ENCODE assay signal across 8 mouse cellular contexts in the genomic region with DNA sequence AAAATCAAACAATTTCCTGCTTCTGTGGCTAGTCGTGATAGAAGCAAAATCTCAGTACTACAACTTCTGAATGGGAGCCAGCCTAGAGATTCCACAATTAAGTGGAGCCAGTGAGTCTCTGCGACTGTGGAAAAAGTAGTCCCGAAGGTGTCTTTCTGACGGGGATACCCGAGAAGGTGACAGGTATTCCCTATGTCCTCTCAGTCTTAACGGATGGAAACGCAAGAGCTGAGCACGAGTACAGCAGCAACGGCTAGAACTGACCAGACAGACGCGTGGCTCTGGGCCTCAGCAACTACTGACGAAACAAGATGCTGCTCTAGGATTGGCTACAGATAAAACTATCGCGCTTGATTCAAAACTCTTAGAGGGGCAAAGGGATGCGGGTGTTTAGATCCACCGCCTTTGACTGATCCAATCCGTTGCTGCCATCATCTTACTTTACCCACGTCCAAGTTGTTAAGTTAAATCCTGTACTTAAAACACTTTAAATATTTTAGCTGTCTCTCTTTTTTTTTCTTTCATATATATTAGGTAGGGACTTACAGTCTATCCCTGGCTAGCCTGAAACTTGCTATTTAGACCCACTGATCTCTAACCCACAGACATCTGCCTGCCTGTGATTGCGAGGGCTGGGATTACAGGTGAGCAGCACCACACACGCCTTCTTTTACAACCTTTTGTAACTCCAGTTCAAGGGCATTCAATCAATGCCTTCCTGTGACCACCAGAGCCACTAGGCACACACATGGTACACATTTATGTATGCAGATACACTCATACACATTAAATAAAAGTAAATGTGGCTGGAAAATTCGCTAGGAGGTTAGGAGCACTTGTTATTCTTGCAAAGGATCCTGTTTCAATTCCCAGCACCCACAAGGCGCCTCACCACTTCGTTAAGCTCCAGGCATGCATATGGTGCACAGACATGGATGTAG. TPM values are rescaled to one million over a fixed set of nuclear protein-coding genes. Genes with fewer than 3 reads are reported as not detected.
A peak's percentile ranks its signal among the peaks of the same experiment; 100 is the strongest.
DNase-seq lines count a peak whose midpoint lies in the region; ATAC-seq lines count a peak whose summit lies in the region.

A gene (minus strand): TSS at position 220 of the 941 bp plus-strand sequence.

- DNase-seq in NIH3T3 (ENCODE audit: low read depth), result peak; percentile 92
- peak; percentile 86 for DNase-seq in cerebellum, adult 9-11 months
- DNase-seq in frontal cortex, postnatal 10 days (ENCODE audit: low spot score in 2 of 2), result peak; percentile 65 to 78
- peak; percentile 86 to 90 for DNase-seq in layer of hippocampus, postnatal 14 days (ENCODE audit: low spot score in 2 of 2)
- peak; percentile 83 for DNase-seq in lung, postnatal 14 days
- DNase-seq in retina, adult 2 months (ENCODE audit: low read depth, low spot score), result peak; percentile 65
- peak; percentile 72 to 73 for DNase-seq in thymus, postnatal 36 days

- peak within 1 kb of the TSS; percentile 67 for H3K4me2 ChIP-seq in hindbrain, embryonic 12.5 days (replicated peaks)

- ATAC-seq in hindbrain, embryonic 12.5 days (ENCODE audit: low FRiP score), result peak; percentile 92

- no peaks in the 10 kb centered on the region for H3K9me3 ChIP-seq in hindbrain, embryonic 12.5 days (replicated peaks)

- peak within 1 kb of the TSS; percentile 85 for H3K9ac ChIP-seq in hindbrain, embryonic 12.5 days

- no peaks in the 10 kb centered on the region for H3K27me3 ChIP-seq in hindbrain, embryonic 12.5 days

- peaks cover 15% of the 10 kb centered on the region for H3K4me1 ChIP-seq in hindbrain, embryonic 12.5 days

- H3K4me3 ChIP-seq in hindbrain, embryonic 12.5 days, result peak within 1 kb of the TSS; percentile 88

- WGBS in hindbrain, embryonic 12.5 days, result 7% methylated on average over 23 of the region's 23 CpGs

- peaks cover 10% of the 10 kb centered on the region; the same call in 1 of the 2 replicates for H3K36me3 ChIP-seq in hindbrain, embryonic 12.5 days

- H3K27ac ChIP-seq in hindbrain, embryonic 12.5 days, result peak within 1 kb of the TSS; percentile 94

RNA-seq across cellular contexts. Expression of the gene that starts here (rescaled TPM):
- 183 and 186 TPM in 2 replicates for polyA plus RNA-seq in hindbrain, embryonic 12.5 days (2016; fragmentation: Nextera tagmentation; extraction: Ambion mirVana)
- 10 to 100 TPM; 44.4 to 50.5 TPM for total RNA-seq in layer of hippocampus, postnatal 14 days (2021)

Comparison
In these comparisons a context has a peak if more than half of its experiments do, and no peak if none do; other contexts are left out.
1. Peak in every context shown above with its lines: DNase-seq, ATAC-seq, H3K4me3 ChIP-seq and H3K27ac ChIP-seq.